Mouse (Mus musculus) heart, postnatal 0 days (tissue): ENCODE results near the gene Klf13.

Source experiments
- CTCF ChIP-seq: IDR thresholded peaks from 2 replicates; pipeline ENCODE4 v1.5.1; 2016; ENCODE audit warnings: antibody characterized with exemption, control low read depth, low read depth
- EP300 ChIP-seq: IDR thresholded peaks from 2 replicates; pipeline ENCODE4 v1.6.1; 2016; ENCODE audit warnings: antibody characterized with exemption, low read depth

- no peak for TF ChIP-seq CTCF
- no peak for TF ChIP-seq EP300
Observed at GRCm38 (mm10) chr7:63871698-63872097, 67.0 kb downstream of the Klf13 start.
